Mouse (Mus musculus) forebrain, embryonic 11.5 days (tissue): ENCODE measurements around the gene Alk. TPM values are rescaled to one million over a fixed set of nuclear protein-coding genes. Genes with fewer than 3 reads are reported as not detected.

Experiments
- ATAC-seq: fragments of 200-750 bp; cut with Nextera tagmentation; replicated peaks from 2 replicates; pipeline ENCODE4 v1.8.0; 2017; ENCODE audit warnings: moderate TSS enrichment; ENCODE audit not compliant: low FRiP score
- DNase-seq: peaks from one replicate; pipeline ENCODE4 v3.0.0-alpha.2; 2017; ENCODE audit warnings: low spot score
- H3K27ac ChIP-seq: fragments of 300-500 bp; sonication (generic); 2 replicates; pipeline ENCODE4 v1.5.1; 2014; ENCODE audit warnings: low read depth, low read length
- H3K27me3 ChIP-seq: fragments of 300-500 bp; sonication (generic); 2 replicates; pipeline ENCODE4 v1.6.1; 2014; ENCODE audit warnings: mild to moderate bottlenecking, low read length, mixed read lengths; ENCODE audit not compliant: control insufficient read depth, insufficient read depth
- H3K36me3 ChIP-seq: fragments of 300-500 bp; sonication (generic); 2 replicates; pipeline ENCODE4 v1.6.1; 2014; ENCODE audit warnings: mild to moderate bottlenecking, low read length, moderate library complexity, mixed read lengths; ENCODE audit not compliant: control insufficient read depth, insufficient read depth
- H3K4me1 ChIP-seq: fragments of 300-500 bp; sonication (generic); replicated peaks from 2 replicates; pipeline ENCODE4 v1.6.1; 2014; ENCODE audit warnings: low read length, mixed read lengths; ENCODE audit not compliant: control insufficient read depth, insufficient read depth
- H3K4me2 ChIP-seq: fragments of 300-500 bp; sonication (generic); 2 replicates; pipeline ENCODE4 v1.6.1; 2014; ENCODE audit warnings: low read depth, mild to moderate bottlenecking, low read length, moderate library complexity, mixed read lengths; ENCODE audit not compliant: severe bottlenecking
- H3K4me3 ChIP-seq: fragments of 300-500 bp; sonication (generic); 2 replicates; pipeline ENCODE4 v1.5.1; 2014; ENCODE audit warnings: low read depth, low read length
- H3K9ac ChIP-seq: fragments of 300-500 bp; sonication (generic); 2 replicates; pipeline ENCODE4 v1.6.1; 2014; ENCODE audit warnings: low read length
- H3K9me3 ChIP-seq: fragments of 300-500 bp; sonication (generic); 2 replicates; pipeline ENCODE4 v1.6.1; 2016; ENCODE audit warnings: low read length, mixed read lengths; ENCODE audit not compliant: control insufficient read depth
- WGBS: fragments of 180-500 bp; shearing (Covaris S2); extraction: QIAGEN DNeasy Blood & Tissue Kit; methylation state at CpG from one replicate; pipeline ENCODE4 v1.1.7; 2014; 5-methylcytosine and 5-hydroxymethylcytosine counted together
- polyA plus RNA-seq: library from polyadenylated mRNA; unstranded; fragments of >200 nt; fragmentation: Nextera tagmentation; extraction: Ambion mirVana; gene quantifications from 2 replicates; pipeline ENCODE4 v1.2.1, GENCODE M21; 2014

Gene Alk
- polyA plus RNA-seq, 1 experiment from 2014 or later: 0.15 TPM

GRCm38 (mm10) chr17:71993011-71993410, 611.4 kb downstream of the Alk start:
- no peaks in the 10 kb centered on the region; the same call in 1 of the 2 replicates for H3K4me1 ChIP-seq
- no peak overlapping the region for H3K9ac ChIP-seq
- DNase-seq (no peak), ATAC-seq (no peak)
- H3K4me2 ChIP-seq: no peak overlapping the region
- H3K9me3 ChIP-seq: no peaks in the 10 kb centered on the region
- no peaks in the 10 kb centered on the region for H3K36me3 ChIP-seq
- no peaks in the 10 kb centered on the region for H3K27me3 ChIP-seq
- H3K27ac ChIP-seq: no peak overlapping the region
- 95% methylated on average over 2 of the region's 2 CpGs for WGBS
- H3K4me3 ChIP-seq: no peak overlapping the region

GRCm38 (mm10) chr17:71991260-71991659, 613.2 kb downstream of the Alk start:
- Histone ChIP-seq H3K4me1 (no peaks in the 10 kb centered on the region; the same call in 1 of the 2 replicates), H3K9ac (no peak overlapping the region), H3K36me3 (no peaks in the 10 kb centered on the region), H3K27me3 (no peaks in the 10 kb centered on the region), H3K4me3 (no peak overlapping the region), H3K9me3 (no peaks in the 10 kb centered on the region), H3K27ac (no peak overlapping the region), H3K4me2 (no peak overlapping the region)
- no peak for ATAC-seq
- DNase-seq: no peak
- WGBS: 71% methylated on average over 3 of the region's 3 CpGs

GRCm38 (mm10) chr17:71990176-71990720, 614.2 kb downstream of the Alk start:
- H3K36me3 ChIP-seq: no peaks in the 10 kb centered on the region
- H3K9me3 ChIP-seq: no peaks in the 10 kb centered on the region
- H3K27me3 ChIP-seq: no peaks in the 10 kb centered on the region
- no peak for ATAC-seq
- DNase-seq: no peak
- H3K9ac ChIP-seq: no peak overlapping the region
- no peak overlapping the region for H3K27ac ChIP-seq
- WGBS: 81% methylated on average over 4 of the region's 4 CpGs
- H3K4me1 ChIP-seq: no peaks in the 10 kb centered on the region; the same call in 1 of the 2 replicates
- H3K4me2 ChIP-seq: no peak overlapping the region
- H3K4me3 ChIP-seq: no peak overlapping the region

GRCm38 (mm10) chr17:71988736-71989569, 615.5 kb downstream of the Alk start:
- Histone ChIP-seq H3K27ac (no peak overlapping the region), H3K4me1 (no peaks in the 10 kb centered on the region; the same call in 1 of the 2 replicates), H3K4me3 (no peak overlapping the region), H3K27me3 (no peaks in the 10 kb centered on the region), H3K9me3 (no peaks in the 10 kb centered on the region), H3K36me3 (no peaks in the 10 kb centered on the region), H3K9ac (no peak overlapping the region), H3K4me2 (no peak overlapping the region)
- 65% methylated on average over 9 of the region's 9 CpGs for WGBS
- DNase-seq (no peak), ATAC-seq (no peak)

GRCm38 (mm10) chr17:71986998-71987397, 617.4 kb downstream of the Alk start:
- Histone ChIP-seq H3K4me3 (no peak overlapping the region), H3K36me3 (no peaks in the 10 kb centered on the region), H3K4me2 (no peak overlapping the region), H3K9ac (no peak overlapping the region), H3K27me3 (no peaks in the 10 kb centered on the region), H3K4me1 (no peaks in the 10 kb centered on the region; the same call in 1 of the 2 replicates), H3K27ac (no peak overlapping the region), H3K9me3 (no peaks in the 10 kb centered on the region)
- 53% methylated on average over 8 of the region's 8 CpGs for WGBS
- DNase-seq: no peak
- ATAC-seq: 0 out of 2 replicates have a peak, but pooled peaks have one; percentile 55

GRCm38 (mm10) chr17:71986456-71986855, 618.0 kb downstream of the Alk start:
- 59% methylated on average over 9 of the region's 9 CpGs for WGBS

GRCm38 (mm10) chr17:71981177-71981576, 623.2 kb downstream of the Alk start:
- peak; percentile 51 for ATAC-seq
- WGBS: 73% methylated on average over 4 of the region's 4 CpGs
- H3K9me3 ChIP-seq: no peaks in the 10 kb centered on the region
- H3K4me1 ChIP-seq: peaks cover 5% of the 10 kb centered on the region
- H3K27ac ChIP-seq: peak overlapping the region; percentile 77
- no peak overlapping the region for H3K4me3 ChIP-seq
- no peaks in the 10 kb centered on the region for H3K36me3 ChIP-seq
- H3K27me3 ChIP-seq: no peaks in the 10 kb centered on the region
- no peak overlapping the region for H3K4me2 ChIP-seq
- H3K9ac ChIP-seq: no peak overlapping the region
- peak; percentile 48 for DNase-seq

More at GRCm38 (mm10) chr17:71986456-71986855, 618.0 kb downstream of the Alk start:
- H3K36me3 ChIP-seq: no peaks in the 10 kb centered on the region
- H3K27me3 ChIP-seq: no peaks in the 10 kb centered on the region
- H3K9me3 ChIP-seq: no peaks in the 10 kb centered on the region
- no peak overlapping the region for H3K27ac ChIP-seq
- H3K4me2 ChIP-seq: no peak overlapping the region
- no peak for ATAC-seq
- no peak overlapping the region for H3K4me3 ChIP-seq
- DNase-seq: no peak
- no peak overlapping the region for H3K9ac ChIP-seq
- H3K4me1 ChIP-seq: peaks cover under 1% of the 10 kb centered on the region; the same call in 1 of the 2 replicates

GRCm38 (mm10) chr17:71980518-71981145, 623.8 kb downstream of the Alk start:
- Histone ChIP-seq H3K27me3 (no peaks in the 10 kb centered on the region), H3K9me3 (no peaks in the 10 kb centered on the region), H3K4me3 (no peak overlapping the region), H3K4me2 (no peak overlapping the region), H3K27ac (peak overlapping the region; percentile 77), H3K36me3 (no peaks in the 10 kb centered on the region), H3K4me1 (peaks cover 5% of the 10 kb centered on the region), H3K9ac (no peak overlapping the region)
- peak; percentile 93 for ATAC-seq
- peak; percentile 62 for DNase-seq
- 25% methylated on average over 3 of the region's 3 CpGs for WGBS
